ENCODE assay signal across 14 mouse cellular contexts in the genomic region with DNA sequence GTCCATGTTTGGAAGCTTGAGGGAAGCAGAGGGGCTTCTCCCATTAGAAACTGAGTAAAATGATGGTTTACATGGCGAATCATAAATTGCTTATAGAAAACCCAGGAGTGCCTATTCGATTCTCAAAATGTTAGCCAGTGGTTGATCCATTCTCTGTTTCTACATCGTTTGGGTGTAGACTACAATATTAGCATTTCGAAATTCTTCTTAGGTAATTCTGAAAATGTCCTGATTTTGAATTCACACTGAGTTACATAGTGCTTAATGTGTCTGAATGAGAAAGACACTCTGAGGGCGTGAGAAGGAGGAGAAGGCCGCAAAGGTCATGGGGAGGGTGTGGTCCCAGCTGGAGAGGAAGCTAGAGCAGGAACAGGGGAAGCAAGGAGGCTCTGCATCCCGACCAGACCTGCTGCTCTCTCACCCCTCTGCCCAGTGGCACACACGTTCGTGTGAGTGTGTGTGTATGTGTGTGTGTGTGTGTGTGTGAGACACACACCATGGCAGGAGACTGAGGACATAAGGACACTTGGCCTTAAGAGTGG.
A peak's percentile ranks its signal among the peaks of the same experiment; 100 is the strongest.
DNase-seq lines count a peak whose midpoint lies in the region; ATAC-seq lines count a peak whose summit lies in the region.
"Had no signal": no experiment of that assay in that cellular context is flagged by ENCODE, and none has a peak within 500 bp of the region (broad histone marks: within the 10 kb centered on the region; RNA-seq: fewer than 3 reads in every experiment).

No protein-coding gene starts in this region.

- no peaks in the 10 kb centered on the region for H3K27me3 ChIP-seq in liver, embryonic 16.5 days (ENCODE audit: control insufficient read depth, insufficient read depth, low read depth, low read length)
- no peaks in the 10 kb centered on the region for H3K27me3 ChIP-seq in liver, embryonic 12.5 days (replicated peaks)
- H3K27me3 ChIP-seq: liver, embryonic 15.5 days; Patski had no signal

- H3K36me3 ChIP-seq in liver, embryonic 16.5 days (ENCODE audit: control insufficient read depth, insufficient read depth), result no peaks in the 10 kb centered on the region
- H3K36me3 ChIP-seq in liver, embryonic 12.5 days, result no peaks in the 10 kb centered on the region
- H3K36me3 ChIP-seq: liver, embryonic 15.5 days had no signal

- H3K9ac ChIP-seq in liver, embryonic 16.5 days (ENCODE audit: low read depth, low read length), result no peak overlapping the region
- no peak overlapping the region for H3K9ac ChIP-seq in liver, embryonic 12.5 days
- H3K9ac ChIP-seq: forebrain, postnatal 0 days; liver, embryonic 15.5 days had no signal

- peak; percentile 45 for ATAC-seq in liver, embryonic 16.5 days (ENCODE audit: low read depth)
- no peak for ATAC-seq in liver, embryonic 12.5 days
- peak; percentile 50 for ATAC-seq in granulocyte monocyte progenitor cell, adult 5-6 weeks (replicated peaks; ENCODE audit: poor library complexity, severe bottlenecking)
- 0 out of 2 replicates have a peak, but pooled peaks have one; percentile 23 for ATAC-seq in megakaryocyte progenitor cell, adult 5-6 weeks (replicated peaks; ENCODE audit: poor library complexity)
- ATAC-seq: forebrain, postnatal 0 days; Patski had no signal

- no peak overlapping the region for H3K4me3 ChIP-seq in liver, embryonic 16.5 days (ENCODE audit: low read depth, low read length)
- H3K4me3 ChIP-seq in liver, embryonic 12.5 days, result no peak overlapping the region
- H3K4me3 ChIP-seq: liver, embryonic 15.5 days had no signal

- H3K4me1 ChIP-seq in liver, embryonic 16.5 days (ENCODE audit: control insufficient read depth, low read depth, low read length), result peaks cover 8% of the 10 kb centered on the region
- H3K4me1 ChIP-seq in liver, embryonic 12.5 days, result peaks cover 14% of the 10 kb centered on the region

- peak; percentile 53 for DNase-seq in gastrocnemius, adult 18-20 months (ENCODE audit: low spot score)
- DNase-seq in gastrocnemius, postnatal 4 days (ENCODE audit: low spot score in 2 of 2), result no peak
- no peak for DNase-seq in left cerebral cortex, postnatal 36 days (ENCODE audit: low spot score in 2 of 2)
- DNase-seq in ovary, postnatal 10 days (ENCODE audit: low spot score), result no peak
- DNase-seq: B cell, adult 2 months; cerebellum, postnatal 14 days; forebrain, postnatal 0 days; right cerebral cortex, postnatal 14 days had no signal

- no peaks in the 10 kb centered on the region for H3K9me3 ChIP-seq in liver, embryonic 16.5 days (replicated peaks; ENCODE audit: control insufficient read depth, low read length)
- no peaks in the 10 kb centered on the region for H3K9me3 ChIP-seq in liver, embryonic 12.5 days (replicated peaks)
- H3K9me3 ChIP-seq: liver, embryonic 15.5 days had no signal

- 40% methylated on average over 9 of the region's 9 CpGs for WGBS in liver, embryonic 16.5 days (ENCODE audit: insufficient replicate concordance)
- 42% methylated on average over 9 of the region's 9 CpGs for whole genome bisulfite sequencing in liver, embryonic 12.5 days (ENCODE audit: insufficient replicate concordance)

- H3K4me2 ChIP-seq in liver, embryonic 16.5 days (ENCODE audit: low read depth, low read length), result no peak overlapping the region
- H3K4me2 ChIP-seq in liver, embryonic 12.5 days, result no peak overlapping the region
- H3K4me2 ChIP-seq: liver, embryonic 15.5 days had no signal

- H3K27ac ChIP-seq in liver, embryonic 16.5 days (ENCODE audit: low read length), result no peak overlapping the region; the same call in 1 of the 2 replicates
- no peak overlapping the region for H3K27ac ChIP-seq in liver, embryonic 12.5 days
- H3K27ac ChIP-seq: liver, embryonic 15.5 days had no signal

- intact Hi-C loops in left cerebral cortex, postnatal 36 days (cut with DNase I), result no loop called here
